Mouse (Mus musculus) retina, embryonic 14.5 days (tissue): ENCODE data around the gene Zbtb7b.
A peak's percentile ranks its signal among the peaks of the same experiment; 100 is the strongest.

ENCODE experiments used
- DNase-seq: peaks from one replicate; pipeline ENCODE4 v3.0.0-alpha.2; 2015; ENCODE audit warnings: low spot score

The Zbtb7b gene

DNA sequence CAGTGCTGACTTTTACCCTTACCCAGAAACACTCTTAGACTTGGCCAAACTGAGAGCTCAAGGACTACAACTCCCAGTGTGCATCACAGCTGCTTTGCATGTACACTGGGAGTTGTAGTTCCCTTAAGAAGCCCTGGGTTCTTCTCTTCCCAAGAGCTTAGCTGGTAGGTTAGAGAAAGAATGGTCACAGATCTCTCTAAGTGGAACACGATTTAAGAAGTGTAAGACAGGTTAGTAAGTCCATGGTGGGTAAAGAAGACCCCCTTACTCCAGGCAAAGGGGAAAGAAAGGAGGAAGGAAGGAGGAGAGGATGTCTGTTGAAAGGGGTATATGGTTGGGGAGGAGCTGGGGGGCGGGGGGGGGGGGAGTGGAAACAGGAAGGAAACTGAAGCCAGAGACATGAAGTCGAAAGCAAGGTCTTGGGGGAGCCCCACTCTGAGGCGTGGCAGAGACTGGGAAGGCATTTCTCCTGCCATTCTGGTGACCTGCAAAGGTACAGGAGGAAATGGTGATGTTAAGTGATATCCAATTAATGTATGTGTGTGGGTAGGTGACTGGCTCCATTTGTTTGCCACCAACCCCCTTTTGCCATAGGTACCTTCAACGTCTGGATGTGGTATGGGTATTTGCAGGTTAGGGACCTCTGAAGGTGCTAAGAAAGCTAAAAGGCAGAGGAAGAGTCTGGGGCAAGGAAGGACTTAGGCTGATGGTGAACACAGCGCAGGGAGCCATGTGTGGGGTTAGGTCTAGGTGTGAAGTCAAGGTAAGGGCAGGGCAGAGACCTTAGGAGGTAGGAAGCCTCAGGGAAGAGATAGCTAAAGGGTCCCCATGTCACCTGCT lies 5.5 kb downstream of the Zbtb7b start:
- DNase-seq: peak; percentile 53

DNA sequence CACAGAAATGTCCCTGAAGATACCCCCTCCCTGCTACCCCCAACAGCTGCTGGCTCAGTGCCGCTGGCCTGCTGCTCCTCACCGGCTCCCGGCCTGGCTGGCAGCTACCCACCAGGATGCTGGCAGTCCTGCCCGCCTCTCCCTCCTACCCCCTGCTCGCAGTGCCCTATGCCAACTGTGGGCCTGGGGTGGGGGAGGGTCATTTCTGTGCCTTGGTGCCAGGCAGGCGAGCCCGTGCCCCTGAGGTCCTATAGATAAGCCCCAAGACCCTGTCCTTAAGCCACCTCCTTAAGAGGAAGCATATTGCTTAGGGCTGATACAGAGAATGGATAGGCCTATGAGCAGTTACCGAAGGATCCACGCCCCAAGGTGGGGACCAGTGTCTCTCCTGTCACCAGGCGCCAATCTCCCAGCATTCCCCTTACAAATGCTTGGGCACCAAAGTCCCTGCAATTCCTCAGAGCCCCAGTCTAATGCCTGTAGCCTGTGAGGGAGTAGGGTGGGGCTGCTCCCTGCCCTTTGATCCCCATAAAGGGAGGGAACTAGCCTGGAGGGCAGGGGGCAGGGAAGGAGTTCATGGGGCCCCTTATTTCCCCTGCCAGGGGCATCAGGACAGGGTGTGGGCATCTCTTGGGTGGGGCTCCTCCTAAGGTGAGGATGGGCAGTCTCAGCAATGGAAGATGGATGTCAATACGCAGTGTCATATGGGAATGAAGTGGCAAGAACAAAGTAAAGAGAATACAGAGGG lies 6.3 kb downstream of the Zbtb7b start:
- DNase-seq: no peak

DNA sequence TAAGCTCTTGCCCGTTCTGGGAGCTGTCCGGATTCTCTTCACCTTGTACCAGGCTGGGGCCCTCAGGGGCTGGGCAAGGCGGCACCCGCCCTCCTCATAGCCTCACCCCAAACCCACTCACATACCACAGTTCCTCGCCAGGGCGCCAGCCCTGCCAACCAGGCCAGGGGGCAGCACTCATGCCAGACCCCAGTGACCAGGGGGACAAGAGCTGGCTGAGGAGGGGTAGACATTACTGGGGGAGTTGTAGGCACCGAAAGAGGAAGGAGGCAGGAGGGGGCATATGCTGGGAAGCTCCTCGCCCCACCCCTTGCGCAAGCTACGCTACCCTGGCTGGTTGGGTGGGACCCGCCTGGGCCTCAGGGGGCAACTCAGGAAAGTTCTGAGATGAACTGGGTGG lies 6.9 kb downstream of the Zbtb7b start:
- DNase-seq: no peak

DNA sequence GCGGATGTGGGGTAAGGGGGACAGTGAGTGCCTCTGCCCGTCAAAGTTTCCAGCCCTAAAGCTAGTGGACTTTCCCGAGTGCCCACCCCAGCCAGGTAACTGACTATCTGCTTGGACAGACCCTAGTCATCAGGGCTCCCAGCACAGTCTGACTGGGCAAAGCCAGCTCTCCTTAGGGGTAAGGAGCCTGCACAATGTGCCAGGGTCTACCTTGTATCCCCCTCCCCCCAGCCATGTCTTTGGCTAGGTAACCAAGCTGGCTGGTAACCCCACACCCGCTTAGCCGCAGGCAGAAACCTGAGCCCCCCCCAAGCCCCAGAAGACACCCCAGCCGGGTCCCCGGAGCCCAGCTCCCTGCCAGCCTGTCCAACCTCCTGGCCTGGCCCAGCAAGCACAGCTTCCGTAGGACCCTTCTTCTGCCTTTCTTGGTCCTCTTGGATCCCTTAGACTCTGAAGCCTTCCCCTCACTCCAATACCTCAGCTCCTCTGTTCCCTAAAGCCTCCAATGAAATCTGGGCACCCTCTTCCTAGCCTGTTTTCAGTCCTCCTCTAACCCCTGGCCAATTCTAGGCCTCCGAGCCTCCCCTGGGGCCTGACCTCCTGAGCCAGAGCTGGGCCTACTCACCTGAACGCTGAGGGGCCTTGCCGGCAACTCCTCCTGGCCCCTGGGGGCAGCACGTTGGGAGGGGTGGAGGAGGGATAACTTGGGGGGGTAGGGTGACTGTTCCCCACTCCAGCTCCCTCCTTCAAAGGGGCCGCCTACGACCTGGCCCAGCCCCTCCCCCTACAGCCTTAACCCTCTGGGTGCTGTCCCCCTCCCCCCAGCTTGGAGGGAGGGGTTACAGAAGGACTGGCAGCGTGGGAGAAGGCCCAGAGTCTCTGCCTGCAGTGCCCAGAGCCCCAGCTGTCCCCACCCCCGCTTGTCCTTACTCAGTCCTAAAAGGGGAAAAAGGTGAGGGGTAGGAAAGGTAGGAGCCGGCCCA lies 7.8 kb downstream of the Zbtb7b start:
- DNase-seq: no peak

DNA sequence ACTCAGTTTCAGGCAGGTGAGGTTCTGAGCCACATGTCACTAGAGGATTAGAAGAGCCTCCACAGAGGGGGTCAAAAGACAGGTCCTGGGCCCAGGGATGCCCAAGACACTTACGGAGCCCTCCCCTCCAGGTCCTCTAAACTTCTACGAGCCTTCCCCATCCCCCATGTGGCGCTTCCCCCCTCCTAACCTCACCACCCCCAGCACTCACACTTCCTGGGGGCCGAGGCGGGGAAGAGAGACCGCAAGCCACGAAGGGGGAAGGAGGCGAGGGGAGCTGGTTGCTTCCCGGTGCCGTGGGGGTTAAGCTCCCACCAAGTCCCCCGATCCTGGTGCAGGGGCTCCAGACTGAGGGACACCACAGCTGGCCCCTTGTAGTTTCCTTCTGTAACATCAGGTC lies 9.1 kb downstream of the Zbtb7b start:
- DNase-seq: no peak

DNA sequence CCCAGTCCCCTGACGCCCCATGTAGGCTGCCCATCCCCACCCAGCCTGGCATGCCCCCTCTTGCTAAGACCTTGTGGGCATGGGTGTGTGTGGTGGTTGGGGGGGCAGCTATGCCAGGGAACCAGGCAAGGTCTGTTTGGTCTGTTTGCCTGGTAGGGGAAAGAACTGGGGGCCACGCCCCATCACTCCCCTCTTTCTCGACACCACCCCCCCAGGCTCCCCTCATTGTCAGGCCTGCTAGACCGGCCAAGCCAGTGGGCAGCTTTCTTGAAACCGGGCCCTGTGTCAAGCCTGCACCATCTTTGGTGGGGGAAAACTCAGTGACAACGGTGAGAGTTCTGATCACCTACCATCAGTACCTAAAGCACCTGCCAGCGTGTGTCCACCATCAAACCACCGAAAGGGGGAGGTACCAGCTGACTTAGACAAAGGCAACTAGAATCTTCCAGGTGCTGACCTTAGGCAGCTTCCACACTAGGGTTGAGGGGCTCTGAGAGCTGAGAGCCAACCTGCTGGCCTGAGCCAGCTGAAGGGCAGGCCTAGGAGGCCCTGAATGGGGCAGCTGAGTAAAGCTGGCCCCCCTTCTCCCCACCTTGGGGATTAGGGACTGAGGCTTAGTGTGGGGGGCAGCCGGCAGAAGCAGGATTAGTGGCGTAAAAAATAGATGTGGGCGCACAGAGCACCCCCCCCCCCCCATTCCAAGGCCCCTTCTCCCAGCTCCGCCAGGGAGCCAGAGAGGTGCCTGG lies 10.1 kb downstream of the Zbtb7b start:
- DNase-seq: no peak

DNA sequence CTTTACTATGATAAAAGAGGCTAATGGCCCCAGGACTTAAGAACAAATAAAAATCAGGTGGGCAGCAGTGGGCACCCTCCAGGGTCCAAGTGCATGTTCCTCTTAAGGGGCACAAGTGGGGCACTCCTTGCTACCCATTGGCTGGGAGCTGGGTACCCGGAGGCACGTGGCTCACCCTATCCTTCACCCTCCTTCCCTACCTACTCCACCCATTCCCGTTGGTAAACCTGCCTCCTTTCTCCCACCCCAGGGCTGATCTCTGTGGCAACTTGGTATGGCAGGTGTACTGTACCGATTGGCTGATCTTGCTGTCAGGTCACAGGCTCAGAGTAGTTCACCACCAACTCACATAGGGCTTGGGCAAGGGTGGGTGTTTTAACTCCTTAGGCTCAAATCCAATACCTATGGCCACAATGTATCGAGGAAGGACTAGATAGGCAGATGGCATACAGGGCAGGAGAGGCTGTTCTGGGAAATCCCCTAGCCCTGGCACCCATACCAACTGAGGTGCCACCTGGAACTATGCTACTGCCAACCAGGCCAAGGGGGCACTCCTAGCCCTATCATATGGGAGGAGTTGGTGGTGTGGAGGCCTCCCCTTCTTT lies 10.8 kb downstream of the Zbtb7b start:
- DNase-seq: no peak

GRCm38 (mm10) chr3:89382950-89383349 lies 11.6 kb downstream of the Zbtb7b start:
- DNase-seq: no peak

DNA sequence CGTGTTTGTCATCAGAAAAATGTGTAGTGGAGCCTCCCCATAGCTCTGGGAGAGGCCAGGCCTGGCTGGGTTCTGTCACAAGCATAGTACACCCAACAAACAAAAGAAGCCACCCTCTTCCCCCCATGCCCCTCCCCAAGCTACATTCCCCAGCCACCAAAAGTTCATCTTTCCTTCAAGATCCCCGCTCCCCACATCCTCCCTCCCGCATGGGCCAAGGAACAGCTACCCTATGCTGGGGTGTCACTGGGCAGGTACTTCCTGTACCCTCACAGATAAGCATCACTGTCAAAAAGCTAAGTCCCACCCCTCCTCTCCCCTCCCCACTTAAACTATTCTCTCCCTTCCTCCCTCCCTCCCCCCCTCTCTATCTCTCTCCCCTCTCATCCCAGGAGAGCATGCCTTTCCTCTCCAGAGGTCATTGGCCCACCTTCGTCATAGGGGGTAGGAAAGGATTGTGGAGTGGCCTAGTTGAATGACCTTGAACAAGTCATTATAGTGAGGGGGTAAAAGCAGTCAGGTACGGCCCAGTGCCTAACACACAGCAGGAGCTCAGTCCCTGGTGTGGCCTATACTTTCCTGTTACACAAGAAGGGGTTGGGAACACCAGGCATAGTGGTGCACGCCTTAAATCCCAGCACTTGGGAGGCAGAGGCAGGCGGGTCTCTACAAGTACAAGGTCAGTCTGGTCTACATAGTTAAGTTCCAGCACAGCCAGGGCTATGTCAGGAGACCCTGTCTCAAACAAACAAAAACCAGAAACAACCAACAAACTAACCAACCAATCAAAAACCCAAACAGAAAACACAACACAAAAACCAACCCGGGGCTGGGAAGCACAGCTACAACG lies 12.3 kb downstream of the Zbtb7b start:
- DNase-seq: no peak

GRCm38 (mm10) chr3:89381233-89381632 lies 13.3 kb downstream of the Zbtb7b start:
- no peak for DNase-seq

DNA sequence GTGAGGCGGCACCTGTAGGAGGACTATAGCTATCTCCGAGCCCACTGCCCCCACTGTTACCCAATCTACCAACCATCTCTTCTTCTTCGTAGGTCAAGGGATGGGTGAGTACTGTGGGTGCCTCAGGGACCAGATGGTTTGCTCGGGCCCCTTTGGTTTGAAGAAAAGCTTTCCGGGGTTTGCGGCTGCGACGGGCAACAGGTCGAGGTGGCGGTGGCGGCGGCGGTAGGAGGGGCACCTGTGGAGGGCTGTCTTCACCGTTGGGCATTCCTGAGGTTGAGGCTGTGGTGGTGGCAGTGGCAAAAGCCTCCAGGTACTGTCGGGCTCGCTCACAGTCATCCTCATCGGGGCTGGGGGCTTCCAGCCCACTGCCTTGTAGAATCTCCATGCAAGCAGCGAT lies 13.9 kb downstream of the Zbtb7b start:
- DNase-seq: no peak

DNA sequence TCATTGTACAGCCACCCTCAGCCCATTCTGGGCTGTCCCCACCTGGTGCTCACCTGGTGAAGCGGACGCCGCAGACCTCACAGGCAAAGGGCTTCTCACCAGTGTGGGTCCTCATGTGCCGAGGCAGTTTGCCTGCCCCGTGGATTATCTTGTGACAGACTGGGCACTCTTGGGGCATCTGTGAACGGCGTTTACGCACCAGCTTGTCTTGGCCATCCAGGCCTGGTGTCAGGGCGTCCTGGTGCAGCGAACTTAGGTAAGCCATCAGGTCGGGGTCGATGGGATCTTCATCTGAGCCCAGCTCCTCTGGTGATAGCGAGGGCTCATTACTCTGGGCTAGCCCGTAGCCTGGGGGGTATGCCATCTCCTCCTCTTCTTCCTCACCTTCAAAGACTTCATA lies 14.3 kb downstream of the Zbtb7b start:
- DNase-seq: no peak

DNA sequence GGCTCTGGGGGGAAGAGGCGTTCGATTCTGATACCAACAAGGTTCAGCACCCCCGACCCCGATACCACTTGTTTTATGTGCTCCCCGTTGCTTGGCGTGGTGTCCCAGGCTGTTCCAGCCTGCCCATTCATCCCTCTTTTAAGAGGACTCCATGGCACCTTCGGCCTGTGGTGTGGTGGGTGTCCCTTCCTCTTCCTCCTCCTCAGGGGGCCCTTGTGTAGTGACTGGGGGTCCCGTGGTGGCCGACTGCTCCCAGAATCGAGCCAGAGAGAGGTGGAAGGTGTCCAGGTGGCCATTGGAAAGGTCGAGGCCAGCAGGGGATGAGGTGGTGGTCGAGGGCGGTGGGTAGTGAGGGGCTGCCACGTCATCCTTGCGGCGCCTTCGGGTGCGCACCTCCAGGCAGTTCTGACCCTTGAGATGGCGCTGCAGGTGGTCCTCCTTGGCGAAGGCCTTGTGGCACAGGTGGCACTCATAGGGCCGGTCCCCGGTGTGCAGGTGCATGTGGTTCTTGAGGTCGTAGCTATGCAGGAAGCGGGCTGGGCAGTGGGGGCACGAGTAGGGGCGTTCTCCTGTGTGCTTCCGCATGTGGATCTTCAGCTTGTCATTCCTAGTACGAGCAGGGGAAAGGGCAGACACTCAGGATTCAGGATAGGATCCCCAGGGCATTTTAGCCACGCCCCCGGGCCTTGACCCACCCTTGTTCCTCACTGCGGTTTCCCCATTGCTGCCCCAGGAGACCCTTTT lies 15.0 kb downstream of the Zbtb7b start:
- DNase-seq: no peak

- peak; percentile 93 for DNase-seq
Measured at GRCm38 (mm10) chr3:89378394-89379067, 16.0 kb downstream of the Zbtb7b start.

GRCm38 (mm10) chr3:89377831-89378230 lies 16.7 kb downstream of the Zbtb7b start:
- no peak for DNase-seq

DNA sequence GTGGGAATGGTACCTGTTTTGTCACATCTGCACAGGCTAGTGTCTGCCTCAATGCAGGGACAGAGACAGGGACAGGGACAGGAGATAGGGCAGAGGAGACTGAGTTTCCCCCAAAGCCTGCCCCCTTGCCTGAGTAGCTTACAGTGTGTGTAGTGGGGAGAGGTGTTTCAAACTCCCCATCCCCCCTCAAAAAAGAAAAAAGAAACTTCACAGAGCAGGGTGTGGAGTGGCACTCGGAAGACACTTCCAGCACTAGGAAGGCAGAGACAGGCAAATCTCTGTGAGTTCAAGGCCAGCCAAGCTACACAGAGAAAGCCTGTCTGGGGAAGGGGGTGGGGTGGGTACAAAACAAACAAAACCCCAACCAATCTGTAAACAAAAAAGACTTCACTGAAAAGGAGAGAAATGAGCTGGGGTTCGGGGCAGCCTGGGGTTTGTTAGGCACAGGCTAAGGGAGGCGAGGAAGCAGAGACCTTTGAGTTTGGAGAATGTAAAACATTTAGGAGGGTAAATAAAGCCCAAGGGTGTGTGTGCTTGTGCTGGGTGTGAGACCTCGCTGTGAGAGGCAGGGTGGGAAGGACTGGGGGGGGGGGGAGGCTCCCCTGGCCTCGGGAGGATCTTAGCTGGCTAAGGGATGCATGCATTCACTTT lies 20.9 kb downstream of the Zbtb7b start:
- no peak for DNase-seq

DNA sequence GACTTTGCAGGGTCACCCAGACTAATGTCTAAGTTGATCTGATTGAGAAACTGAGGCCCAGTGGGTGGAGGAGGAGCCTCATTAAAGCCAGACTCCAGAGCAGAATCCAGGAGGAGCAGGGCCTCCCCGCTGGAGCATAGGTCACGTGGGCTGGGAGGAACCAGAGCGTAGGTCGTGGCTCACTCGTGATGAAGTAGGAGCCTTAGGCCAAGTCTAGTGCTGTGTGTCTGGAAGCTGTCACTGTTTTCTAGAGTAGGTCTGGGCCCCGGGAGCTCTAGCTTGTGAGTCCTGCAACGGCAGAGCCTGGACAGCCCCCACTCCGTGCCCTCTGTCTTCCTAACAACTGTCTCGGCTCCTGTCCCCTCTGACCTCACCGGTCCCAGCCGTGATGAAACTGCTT lies 27.2 kb downstream of the Zbtb7b start:
- no peak for DNase-seq
